Mouse (Mus musculus): ENCODE measurements at regions not wholly inside any gene's neighbourhood (a gene's known extent, or its start where the extent isn't known, plus 50 kb on each side); places are given as distances from the start of the nearest gene placed in this dataset.

DNA sequence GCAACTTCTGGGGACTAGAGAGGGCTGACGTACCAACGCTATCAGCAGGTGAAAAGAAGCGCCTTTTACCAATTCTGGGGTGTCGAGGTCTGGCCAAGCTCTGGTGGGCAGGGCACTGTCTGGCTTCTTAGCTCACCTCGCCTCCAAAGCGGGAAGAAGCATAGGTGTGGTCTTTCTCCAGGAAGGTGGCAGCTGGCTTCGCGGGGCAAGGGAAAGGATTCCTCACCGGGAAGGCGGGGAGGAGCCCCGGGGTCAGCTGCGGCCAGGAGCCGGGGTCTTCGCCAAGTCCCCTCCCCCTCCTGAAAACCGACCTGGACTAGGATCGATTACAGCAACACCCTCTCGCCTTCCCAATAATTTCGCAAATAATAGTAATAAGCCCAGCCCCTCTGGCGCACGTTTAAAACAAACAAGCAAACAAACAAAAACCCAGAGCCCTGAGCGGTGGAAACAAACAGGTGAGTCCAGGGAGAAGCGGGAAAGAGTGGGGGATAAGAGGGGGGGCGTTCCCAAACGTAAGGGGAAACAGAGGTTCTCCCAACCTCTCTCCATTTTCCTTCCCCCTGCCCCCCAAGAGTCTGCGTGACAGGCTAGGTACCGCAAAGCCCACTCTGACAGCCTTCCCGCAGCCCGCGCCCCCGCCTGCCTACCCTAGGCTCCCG, 63.5 kb upstream of the Ak4 start:
- peak; percentile 39 for DNase-seq (ENCODE audit: low read depth, low spot score)
- H3K27ac ChIP-seq (ENCODE audit: control insufficient read depth, low read depth, low read length), result peak overlapping the region; percentile 97
- H3K36me3 ChIP-seq (ENCODE audit: control insufficient read depth in 1 of 2, insufficient read depth in 2 of 2, low read length in 2 of 2), result peaks cover 0 to 15% of the 10 kb centered on the region in 2 experiments; a peak in 2 of 4 replicates
- no peaks in the 10 kb centered on the region for H3K9me3 ChIP-seq (replicated peaks; ENCODE audit: insufficient read depth, low read length)
- H3K9ac ChIP-seq (ENCODE audit: control insufficient read depth, low read depth, low read length, poor library complexity, severe bottlenecking), result peak overlapping the region; percentile 87
- TF ChIP-seq RAD21 (IDR thresholded peaks at IDR 0.05; ENCODE audit: low read depth, low read length) (no peak), TCF12 (IDR thresholded peaks at IDR 0.05; ENCODE audit: low read depth, low read length) (no peak), MYC (IDR thresholded peaks at IDR 0.05; ENCODE audit: low read depth, low read length) (no peak), POLR2AphosphoS5 (IDR thresholded peaks at IDR 0.05; ENCODE audit: borderline replicate concordance, low read depth, low read length) (no peak), UBTF (IDR thresholded peaks at IDR 0.05; ENCODE audit: borderline replicate concordance, insufficient read depth, low read depth, low read length) (no peak), ELF1 (IDR thresholded peaks at IDR 0.05; ENCODE audit: low read depth, low read length) (no peak), SIN3A (IDR thresholded peaks at IDR 0.05; ENCODE audit: low read length) (no peak), HCFC1 (IDR thresholded peaks at IDR 0.05; ENCODE audit: low read depth, low read length) (no peak), TAL1 (IDR thresholded peaks at IDR 0.05; ENCODE audit: low read length) (no peak), POLR2A (IDR thresholded peaks at IDR 0.05; ENCODE audit: control insufficient read depth in 1 of 2, insufficient read depth in 1 of 2, low read depth in 1 of 2, low read length in 2 of 2, poor library complexity in 1 of 2) (no peak), BHLHE40 (IDR thresholded peaks at IDR 0.05; ENCODE audit: borderline replicate concordance, low read depth, low read length) (no peak), MEF2A (IDR thresholded peaks at IDR 0.05; ENCODE audit: extremely low read depth, insufficient replicate concordance, low read depth, low read length, poor library complexity, severe bottlenecking) (no peak), CTCF (IDR thresholded peaks at IDR 0.05 in 2 of 3, conservative IDR thresholded peaks at IDR 0.05 in 1 of 3; ENCODE audit: control insufficient read depth in 1 of 3, insufficient read depth in 1 of 3, low read depth in 2 of 3, low read length in 3 of 3, poor library complexity in 1 of 3, severe bottlenecking in 1 of 3) (no peak), NRF1 (IDR thresholded peaks at IDR 0.05; ENCODE audit: insufficient read depth, low read depth, low read length, poor library complexity, severe bottlenecking) (no peak)
- H3K79me2 ChIP-seq (ENCODE audit: control insufficient read depth, insufficient read depth, low read length, poor library complexity), result peaks cover 9% of the 10 kb centered on the region; the same call in 1 of the 2 replicates
- peaks cover 2 to 9% of the 10 kb centered on the region in 2 experiments; a peak in 3 of 4 replicates for H3K4me1 ChIP-seq (ENCODE audit: control insufficient read depth in 1 of 2, insufficient read depth in 2 of 2, low read length in 2 of 2)
- H3K4me3 ChIP-seq (ENCODE audit: control insufficient read depth in 1 of 2, insufficient read depth in 1 of 2, low read depth in 2 of 2, low read length in 2 of 2), result peak overlapping the region; percentile 85 to 94
- no peaks in the 10 kb centered on the region for H3K27me3 ChIP-seq (ENCODE audit: control insufficient read depth in 1 of 2, insufficient read depth in 2 of 2, low read length in 2 of 2)

- DNase-seq (ENCODE audit: low read depth, low spot score), result no peak
- Histone ChIP-seq H3K9me3 (replicated peaks; ENCODE audit: insufficient read depth, low read length) (no peaks in the 10 kb centered on the region), H3K4me1 (ENCODE audit: control insufficient read depth in 1 of 2, insufficient read depth in 2 of 2, low read length in 2 of 2) (peaks cover 2 to 9% of the 10 kb centered on the region in 2 experiments; a peak in 3 of 4 replicates), H3K4me3 (ENCODE audit: control insufficient read depth in 1 of 2, insufficient read depth in 1 of 2, low read depth in 2 of 2, low read length in 2 of 2) (peak overlapping the region; percentile 85 to 94), H3K36me3 (ENCODE audit: control insufficient read depth in 1 of 2, insufficient read depth in 2 of 2, low read length in 2 of 2) (peaks cover 0 to 15% of the 10 kb centered on the region in 2 experiments; a peak in 2 of 4 replicates), H3K27me3 (ENCODE audit: control insufficient read depth in 1 of 2, insufficient read depth in 2 of 2, low read length in 2 of 2) (no peaks in the 10 kb centered on the region), H3K79me2 (ENCODE audit: control insufficient read depth, insufficient read depth, low read length, poor library complexity) (peaks cover 9% of the 10 kb centered on the region; the same call in 1 of the 2 replicates), H3K9ac (ENCODE audit: control insufficient read depth, low read depth, low read length, poor library complexity, severe bottlenecking) (peak overlapping the region; percentile 87), H3K27ac (ENCODE audit: control insufficient read depth, low read depth, low read length) (no peak overlapping the region)
- no peak for TF ChIP-seq HCFC1 (IDR thresholded peaks at IDR 0.05; ENCODE audit: low read depth, low read length)
- no peak for TF ChIP-seq E2F4 (IDR thresholded peaks at IDR 0.05; ENCODE audit: borderline replicate concordance, low read depth, low read length)
- TF ChIP-seq MYB (IDR thresholded peaks at IDR 0.05; ENCODE audit: low read depth, low read length), result no peak
- no peak for TF ChIP-seq TCF12 (IDR thresholded peaks at IDR 0.05; ENCODE audit: low read depth, low read length)
- TF ChIP-seq ZNF384 (IDR thresholded peaks at IDR 0.05; ENCODE audit: low read depth, low read length), result no peak
- TF ChIP-seq POLR2AphosphoS2 (IDR thresholded peaks at IDR 0.05; ENCODE audit: low read length), result no peak
- TF ChIP-seq CHD2 (IDR thresholded peaks at IDR 0.05; ENCODE audit: low read length), result no peak
- TF ChIP-seq CHD1 (IDR thresholded peaks at IDR 0.05; ENCODE audit: low read depth, low read length), result no peak
- no peak for TF ChIP-seq TBP (IDR thresholded peaks at IDR 0.05; ENCODE audit: low read depth, low read length)
- no peak for TF ChIP-seq SMC3 (IDR thresholded peaks at IDR 0.05; ENCODE audit: low read depth, low read length)
- no peak for TF ChIP-seq MXI1 (IDR thresholded peaks at IDR 0.05; ENCODE audit: low read depth, low read length)
- TF ChIP-seq TAL1 (IDR thresholded peaks at IDR 0.05; ENCODE audit: low read length), result no peak
- no peak for TF ChIP-seq JUND (IDR thresholded peaks at IDR 0.05; ENCODE audit: low read depth, low read length)
- no peak for TF ChIP-seq EP300 (IDR thresholded peaks at IDR 0.05; ENCODE audit: low read depth in 1 of 2, low read length in 2 of 2)
- TF ChIP-seq KAT2A (conservative IDR thresholded peaks at IDR 0.05; ENCODE audit: low read depth, low read length), result no peak
- TF ChIP-seq POLR2AphosphoS5 (IDR thresholded peaks at IDR 0.05; ENCODE audit: borderline replicate concordance, low read depth, low read length), result no peak
- TF ChIP-seq SIN3A (IDR thresholded peaks at IDR 0.05; ENCODE audit: low read length), result no peak
- no peak for TF ChIP-seq MAX (IDR thresholded peaks at IDR 0.05; ENCODE audit: low read length)
- TF ChIP-seq GATA1 (IDR thresholded peaks at IDR 0.05; ENCODE audit: low read depth, low read length), result no peak
- no peak for TF ChIP-seq MEF2A (IDR thresholded peaks at IDR 0.05; ENCODE audit: extremely low read depth, insufficient replicate concordance, low read depth, low read length, poor library complexity, severe bottlenecking)
Measured at GRCm38 (mm10) chr4:101354951-101355350, 64.1 kb upstream of the Ak4 start.

All from MEL (cell line).